Mouse (Mus musculus) T-cell, adult 2 months (primary cell): ENCODE measurements at regions not wholly inside any gene's neighbourhood (a gene's known extent, or its start where the extent isn't known, plus 50 kb on each side); places are given as distances from the start of the nearest gene placed in this dataset.

Experiments
- DNase-seq: peaks from one replicate; pipeline ENCODE4 v3.0.0; 2022; ENCODE audit warnings: low spot score

DNA sequence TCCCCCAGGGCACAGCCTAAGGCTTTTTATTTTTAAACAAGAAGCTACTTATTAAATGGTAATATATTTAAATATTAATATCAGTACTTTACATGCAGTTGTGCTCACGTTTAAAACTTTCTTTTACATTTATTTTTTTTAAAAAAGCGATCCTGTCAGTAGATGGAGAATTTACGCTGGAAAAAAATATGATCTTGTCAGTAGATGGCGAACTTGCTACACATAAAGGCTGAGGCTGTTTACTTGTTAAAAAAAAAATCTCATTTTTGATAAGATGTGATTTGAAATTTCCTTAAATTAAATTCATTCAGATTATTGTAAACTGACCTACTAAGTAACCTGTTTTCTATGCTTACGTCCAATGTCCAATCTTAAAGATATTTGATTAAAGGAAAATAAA is 441.7 kb upstream of the BB014433 start:
- DNase-seq: no peak

GRCm38 (mm10) chr8:15470561-15470960 is 424.7 kb upstream of the BB014433 start:
- DNase-seq: no peak

- DNase-seq: no peak
Observed at GRCm38 (mm10) chr8:15468540-15469476, 422.9 kb upstream of the BB014433 start.

- no peak for DNase-seq
Observed at GRCm38 (mm10) chr8:15438546-15438945, 392.7 kb upstream of the BB014433 start.

- DNase-seq: no peak
Observed at GRCm38 (mm10) chr8:15394722-15395115, 348.8 kb upstream of the BB014433 start.

DNA sequence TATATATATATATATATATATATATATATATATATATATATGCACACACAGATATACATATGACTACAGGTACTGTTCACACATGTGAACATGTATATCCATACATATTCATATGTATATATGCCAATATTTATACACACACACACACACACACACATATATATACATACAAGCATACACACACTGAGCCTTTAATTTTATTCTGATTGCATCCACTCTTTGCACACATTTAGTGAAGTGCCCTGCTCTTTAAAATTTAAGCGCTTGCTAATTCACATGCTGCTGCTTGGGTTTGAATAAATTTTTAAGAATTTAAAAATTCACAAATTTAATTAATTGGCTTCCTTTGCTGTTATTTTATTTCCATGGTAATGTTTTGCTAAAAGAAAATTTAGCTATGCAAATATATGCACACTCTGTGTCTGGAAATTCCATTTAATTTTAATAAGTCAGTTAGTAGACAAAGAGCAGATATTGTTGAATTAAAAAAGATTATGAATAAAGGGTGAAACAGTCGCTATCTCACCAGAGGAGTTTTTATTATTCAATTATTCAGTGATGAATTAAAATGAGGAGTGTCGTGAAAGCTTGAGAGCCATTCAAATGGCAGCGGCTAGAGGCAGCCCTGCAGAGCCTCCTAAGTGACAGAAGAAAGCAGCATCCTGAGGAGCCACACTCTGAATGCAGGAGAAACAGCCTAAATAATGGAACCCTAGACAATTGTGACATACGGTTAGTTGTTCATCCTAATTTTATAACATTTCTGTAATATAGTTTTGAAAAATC is 348.3 kb upstream of the BB014433 start:
- DNase-seq: no peak

DNA sequence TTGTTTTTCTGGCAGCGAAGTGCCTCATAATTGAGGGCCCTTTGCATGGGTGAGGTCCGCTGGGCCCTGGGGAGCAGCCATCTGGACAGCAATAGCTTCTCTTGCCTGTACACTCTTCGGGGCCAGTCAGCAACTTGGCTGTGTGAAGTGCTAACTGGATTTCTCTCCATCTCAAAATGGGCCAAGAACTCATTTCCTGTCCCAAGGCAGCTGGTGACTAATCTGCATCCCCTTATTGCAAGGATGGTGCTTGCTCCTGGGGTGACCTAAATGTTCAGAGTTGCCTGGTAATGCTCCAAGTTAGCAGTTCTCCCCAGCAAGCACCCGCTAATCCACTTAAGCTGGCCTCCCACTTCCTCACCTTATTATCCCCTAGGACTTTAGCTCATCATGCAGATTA is 346.2 kb upstream of the BB014433 start:
- no peak for DNase-seq

DNA sequence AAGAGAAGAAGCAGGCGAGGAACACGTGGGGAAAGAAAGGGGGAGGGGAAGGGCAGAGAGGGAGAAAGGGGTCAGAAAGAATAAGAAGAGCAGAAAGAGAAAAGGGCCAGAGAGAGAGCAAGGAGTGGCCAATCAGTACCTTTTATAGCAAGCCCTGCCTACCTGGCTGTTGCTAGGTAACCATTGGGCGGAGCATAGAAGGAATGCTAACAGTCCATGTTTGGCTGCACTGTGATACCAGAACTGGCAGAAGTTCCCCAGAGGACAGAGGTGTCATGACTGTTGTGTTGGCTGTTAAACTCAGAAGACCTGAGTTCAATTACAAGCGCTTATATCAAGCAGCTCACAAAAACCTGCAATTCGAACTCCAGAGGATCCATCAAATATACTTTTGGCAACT is 342.9 kb upstream of the BB014433 start:
- DNase-seq: no peak

DNA sequence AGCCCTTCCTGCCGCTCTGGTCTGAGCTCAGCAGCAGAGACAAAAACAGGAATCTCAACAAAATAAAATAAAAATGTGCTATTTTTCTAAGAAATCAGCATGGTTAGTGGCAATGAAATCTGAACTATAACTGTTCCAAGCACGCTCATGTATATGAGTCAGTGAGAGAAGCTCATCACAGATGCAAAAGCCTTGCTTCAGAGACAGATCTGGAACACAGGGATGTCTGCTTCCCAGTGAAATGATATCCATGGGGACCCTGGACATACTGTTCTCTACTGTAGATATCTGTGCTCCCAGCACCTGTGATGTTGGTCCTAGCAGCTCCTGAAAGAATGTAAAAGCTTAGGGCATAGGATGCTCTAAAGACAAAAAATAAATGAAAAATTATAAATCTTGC is 321.2 kb upstream of the BB014433 start:
- no peak for DNase-seq

DNA sequence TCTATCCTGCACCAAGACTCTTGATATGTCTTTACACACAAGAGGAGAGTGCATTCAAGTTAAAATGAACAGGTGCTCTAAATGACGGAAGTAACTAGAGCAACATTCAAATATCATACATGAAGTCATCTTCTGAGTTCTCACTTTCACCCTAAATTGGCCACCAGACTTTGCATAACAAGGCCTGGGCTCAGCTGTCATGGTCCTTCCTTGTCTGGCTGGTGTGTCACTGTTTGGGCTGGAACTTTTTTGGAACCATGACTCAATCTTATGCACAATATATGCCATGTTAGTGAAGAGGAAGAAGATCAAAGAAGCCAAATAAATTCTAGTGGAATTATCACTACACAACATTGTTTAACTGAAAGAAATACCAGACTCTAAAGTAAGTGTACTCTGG is 318.7 kb upstream of the BB014433 start:
- DNase-seq: no peak

DNA sequence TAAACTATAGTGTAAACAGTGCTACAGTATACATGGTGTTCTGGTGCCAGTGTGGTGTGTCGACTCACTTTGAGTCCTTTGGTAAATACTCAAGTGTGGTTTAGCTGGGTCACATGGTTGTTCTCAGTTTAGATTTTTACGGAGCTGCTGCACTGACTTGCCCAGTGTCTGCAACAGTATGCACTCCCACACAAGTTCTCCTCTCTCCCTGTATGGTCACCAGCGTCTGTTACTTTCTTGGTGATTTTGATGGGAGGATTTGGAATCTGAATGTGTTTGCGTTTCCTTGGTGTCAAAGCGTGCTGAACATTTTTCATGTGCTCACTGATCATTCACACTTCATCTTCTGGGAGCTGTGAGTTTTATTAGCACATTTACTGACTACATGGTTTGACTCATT is 298.3 kb upstream of the BB014433 start:
- no peak for DNase-seq

- DNase-seq: no peak
Observed at GRCm38 (mm10) chr8:15343616-15344015, 297.7 kb upstream of the BB014433 start.

DNA sequence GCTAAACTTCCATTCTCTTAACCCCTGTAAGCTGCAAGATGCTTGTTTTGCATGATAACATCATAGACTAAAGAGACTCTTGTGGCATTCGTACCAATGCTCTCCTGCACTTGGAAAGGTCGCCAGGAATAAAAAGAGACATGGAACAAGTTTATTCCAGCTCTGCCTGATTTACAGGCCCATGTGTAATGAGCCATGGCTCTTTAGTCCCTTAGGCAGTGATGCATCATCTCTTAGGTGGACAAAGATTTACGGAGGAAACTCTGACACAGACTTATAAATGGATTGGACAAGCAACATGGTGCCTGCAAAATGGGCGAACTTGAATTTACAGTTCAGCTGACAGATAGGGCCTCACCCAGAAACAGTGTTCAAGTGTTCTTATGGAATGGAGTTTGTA is 288.7 kb upstream of the BB014433 start:
- no peak for DNase-seq

DNA sequence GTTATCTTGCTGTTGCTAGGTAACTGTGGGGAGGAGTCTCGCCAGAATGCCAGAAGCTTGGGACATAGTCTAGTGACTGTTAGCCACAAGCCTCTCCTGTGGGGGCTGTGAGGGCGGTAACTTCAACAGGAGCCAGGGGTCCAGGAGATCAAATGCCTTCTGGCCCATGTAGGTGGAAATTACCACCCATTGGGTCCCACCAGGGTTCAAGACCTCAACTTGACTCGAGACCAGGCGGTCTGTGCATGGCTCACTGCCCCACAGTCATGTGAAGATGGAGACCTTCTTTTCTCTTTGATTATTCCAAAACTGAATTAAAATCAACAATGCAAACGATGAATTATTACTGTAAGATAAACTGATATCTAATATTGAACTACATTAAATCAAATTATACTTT is 281.4 kb upstream of the BB014433 start:
- DNase-seq: no peak

DNA sequence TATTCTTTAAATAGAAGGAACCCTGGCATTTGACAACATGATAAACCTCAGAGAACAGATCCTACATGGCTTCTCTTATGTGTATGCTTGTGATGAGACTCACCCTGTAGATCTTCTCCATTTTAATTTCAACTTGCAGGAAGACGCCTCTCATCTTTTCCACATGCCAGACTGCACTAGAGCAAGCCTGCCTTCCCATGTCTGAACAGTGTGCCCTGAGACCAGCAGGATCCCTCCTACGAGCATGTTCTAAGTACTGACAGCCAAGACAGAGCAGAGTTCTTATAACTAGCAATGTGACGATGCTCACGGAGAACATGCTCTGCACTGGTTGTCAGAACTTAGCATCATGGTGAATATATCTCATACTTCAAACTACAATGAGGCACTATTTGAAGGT is 277.5 kb upstream of the BB014433 start:
- no peak for DNase-seq

GRCm38 (mm10) chr8:15318082-15318816 is 272.4 kb upstream of the BB014433 start:
- no peak for DNase-seq

DNA sequence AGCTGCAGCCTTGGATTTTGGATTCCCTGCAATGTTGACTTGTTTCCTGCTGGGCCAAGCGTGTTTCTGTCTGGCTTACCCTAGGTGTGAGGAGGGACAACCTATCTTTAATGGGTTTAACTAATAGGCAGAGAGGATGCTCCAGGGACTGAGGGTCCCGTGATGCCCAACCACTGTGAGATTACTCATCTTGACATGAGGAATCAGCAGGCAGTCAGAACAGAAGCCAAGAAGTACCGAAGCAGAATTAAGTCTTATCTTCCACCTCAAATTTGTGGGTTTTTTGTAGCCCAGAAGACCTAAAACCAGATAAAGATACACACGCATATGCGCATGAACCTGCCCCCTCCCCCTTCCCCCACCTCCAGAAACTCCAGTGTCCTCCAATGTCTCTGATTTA is 267.6 kb upstream of the BB014433 start:
- DNase-seq: no peak

- DNase-seq: no peak
Observed at GRCm38 (mm10) chr8:15311509-15311908, 265.6 kb upstream of the BB014433 start.

- DNase-seq: no peak
Observed at GRCm38 (mm10) chr8:15311045-15311444, 265.2 kb upstream of the BB014433 start.

DNA sequence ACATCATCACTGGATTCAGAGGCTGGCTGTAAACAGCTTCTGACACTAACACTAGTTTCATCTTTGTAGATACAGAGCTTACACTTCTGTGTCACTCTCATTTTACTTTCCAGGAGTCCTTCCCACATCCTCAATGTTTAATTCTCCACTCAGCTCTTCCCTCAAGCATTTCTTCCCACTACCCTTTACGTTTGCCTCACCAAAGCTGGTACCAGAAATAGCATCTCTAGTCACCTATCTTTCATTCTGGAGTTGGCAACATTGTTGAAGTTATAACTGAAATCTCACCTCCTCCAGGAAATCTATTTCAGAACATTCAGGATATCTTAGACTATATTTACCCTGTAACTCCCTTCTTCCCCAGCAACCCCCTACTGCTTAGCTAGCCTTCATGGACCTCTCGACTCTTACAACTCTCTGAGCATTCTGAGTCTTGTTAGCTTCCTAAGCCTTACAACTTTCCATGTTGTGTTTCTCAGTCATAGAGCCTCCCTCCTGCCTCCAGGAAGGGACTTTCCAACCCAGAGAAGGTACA is 258.3 kb upstream of the BB014433 start:
- no peak for DNase-seq

- no peak for DNase-seq
Observed at GRCm38 (mm10) chr8:15273775-15274174, 227.9 kb upstream of the BB014433 start.
